Mouse (Mus musculus) forebrain, embryonic 11.5 days (tissue): Measurements from ENCODE around the gene Fam214a. TPM values are rescaled to one million over a fixed set of nuclear protein-coding genes. Genes with fewer than 3 reads are reported as not detected.

ENCODE experiments used
- ATAC-seq: fragments of 200-750 bp; cut with Nextera tagmentation; replicated peaks from 2 replicates; pipeline ENCODE4 v1.8.0; 2017; ENCODE audit warnings: moderate TSS enrichment; ENCODE audit not compliant: low FRiP score
- DNase-seq: peaks from one replicate; pipeline ENCODE4 v3.0.0-alpha.2; 2017; ENCODE audit warnings: low spot score
- H3K27ac ChIP-seq: fragments of 300-500 bp; sonication (generic); 2 replicates; pipeline ENCODE4 v1.5.1; 2014; ENCODE audit warnings: low read depth, low read length
- H3K27me3 ChIP-seq: fragments of 300-500 bp; sonication (generic); 2 replicates; pipeline ENCODE4 v1.6.1; 2014; ENCODE audit warnings: mild to moderate bottlenecking, low read length, mixed read lengths; ENCODE audit not compliant: control insufficient read depth, insufficient read depth
- H3K36me3 ChIP-seq: fragments of 300-500 bp; sonication (generic); 2 replicates; pipeline ENCODE4 v1.6.1; 2014; ENCODE audit warnings: mild to moderate bottlenecking, low read length, moderate library complexity, mixed read lengths; ENCODE audit not compliant: control insufficient read depth, insufficient read depth
- H3K4me1 ChIP-seq: fragments of 300-500 bp; sonication (generic); replicated peaks from 2 replicates; pipeline ENCODE4 v1.6.1; 2014; ENCODE audit warnings: low read length, mixed read lengths; ENCODE audit not compliant: control insufficient read depth, insufficient read depth
- H3K4me2 ChIP-seq: fragments of 300-500 bp; sonication (generic); 2 replicates; pipeline ENCODE4 v1.6.1; 2014; ENCODE audit warnings: low read depth, mild to moderate bottlenecking, low read length, moderate library complexity, mixed read lengths; ENCODE audit not compliant: severe bottlenecking
- H3K4me3 ChIP-seq: fragments of 300-500 bp; sonication (generic); 2 replicates; pipeline ENCODE4 v1.5.1; 2014; ENCODE audit warnings: low read depth, low read length
- H3K9ac ChIP-seq: fragments of 300-500 bp; sonication (generic); 2 replicates; pipeline ENCODE4 v1.6.1; 2014; ENCODE audit warnings: low read length
- H3K9me3 ChIP-seq: fragments of 300-500 bp; sonication (generic); 2 replicates; pipeline ENCODE4 v1.6.1; 2016; ENCODE audit warnings: low read length, mixed read lengths; ENCODE audit not compliant: control insufficient read depth
- WGBS: fragments of 180-500 bp; shearing (Covaris S2); extraction: QIAGEN DNeasy Blood & Tissue Kit; methylation state at CpG from one replicate; pipeline ENCODE4 v1.1.7; 2014; 5-methylcytosine and 5-hydroxymethylcytosine counted together
- polyA plus RNA-seq: library from polyadenylated mRNA; unstranded; fragments of >200 nt; fragmentation: Nextera tagmentation; extraction: Ambion mirVana; gene quantifications from 2 replicates; pipeline ENCODE4 v1.2.1, GENCODE M21; 2014

The Fam214a gene
- polyA plus RNA-seq, 1 experiment from 2014 or later = 18.3 TPM

DNA sequence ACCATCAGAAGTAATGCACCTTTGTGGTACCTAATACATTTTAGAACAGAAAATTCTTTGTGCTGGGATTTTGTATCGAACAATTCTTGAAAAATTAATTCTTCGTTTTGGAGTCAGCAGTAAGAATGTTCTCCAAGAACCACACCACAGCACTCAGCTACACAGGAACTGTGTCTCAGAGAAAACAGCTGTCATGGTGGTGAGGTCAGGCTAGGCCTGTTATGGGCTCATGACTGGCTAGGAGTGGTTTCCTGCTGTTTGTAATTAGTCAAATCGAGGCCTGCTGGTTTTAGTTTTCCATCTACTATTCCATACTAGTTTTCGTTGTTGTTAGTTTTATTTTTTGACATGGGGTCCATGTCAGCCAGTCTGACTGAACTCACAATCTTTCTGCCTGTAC, 67.9 kb downstream of the Fam214a start:
- DNase-seq (no peak), ATAC-seq (no peak)
- Histone ChIP-seq H3K36me3 (no peaks in the 10 kb centered on the region; the same call in 1 of the 2 replicates), H3K4me3 (no peak overlapping the region), H3K9me3 (no peaks in the 10 kb centered on the region), H3K27me3 (no peaks in the 10 kb centered on the region), H3K4me1 (no peaks in the 10 kb centered on the region), H3K27ac (no peak overlapping the region), H3K4me2 (no peak overlapping the region), H3K9ac (no peak overlapping the region)
- WGBS = 80% methylated on average over 4 of the region's 4 CpGs

GRCm38 (mm10) chr9:75022546-75022945, 69.9 kb downstream of the Fam214a start:
- 89% methylated on average over 7 of the region's 7 CpGs for WGBS
- DNase-seq (no peak), ATAC-seq (no peak)
- no peak overlapping the region for H3K4me2 ChIP-seq
- H3K9ac ChIP-seq = no peak overlapping the region
- no peaks in the 10 kb centered on the region for H3K9me3 ChIP-seq
- H3K4me3 ChIP-seq = no peak overlapping the region
- H3K27ac ChIP-seq = no peak overlapping the region
- no peaks in the 10 kb centered on the region for H3K4me1 ChIP-seq
- H3K27me3 ChIP-seq = no peaks in the 10 kb centered on the region
- no peaks in the 10 kb centered on the region; the same call in 1 of the 2 replicates for H3K36me3 ChIP-seq

- Histone ChIP-seq H3K27me3 (no peaks in the 10 kb centered on the region), H3K27ac (no peak overlapping the region), H3K9me3 (no peaks in the 10 kb centered on the region), H3K4me1 (no peaks in the 10 kb centered on the region), H3K9ac (no peak overlapping the region), H3K4me2 (no peak overlapping the region), H3K4me3 (no peak overlapping the region), H3K36me3 (no peaks in the 10 kb centered on the region; the same call in 1 of the 2 replicates)
- DNase-seq (no peak), ATAC-seq (no peak)
- 87% methylated on average over 5 of the region's 5 CpGs for whole genome bisulfite sequencing
These were observed 70.6 kb downstream of the Fam214a start for GRCm38 (mm10) chr9:75023150-75023894.

DNA sequence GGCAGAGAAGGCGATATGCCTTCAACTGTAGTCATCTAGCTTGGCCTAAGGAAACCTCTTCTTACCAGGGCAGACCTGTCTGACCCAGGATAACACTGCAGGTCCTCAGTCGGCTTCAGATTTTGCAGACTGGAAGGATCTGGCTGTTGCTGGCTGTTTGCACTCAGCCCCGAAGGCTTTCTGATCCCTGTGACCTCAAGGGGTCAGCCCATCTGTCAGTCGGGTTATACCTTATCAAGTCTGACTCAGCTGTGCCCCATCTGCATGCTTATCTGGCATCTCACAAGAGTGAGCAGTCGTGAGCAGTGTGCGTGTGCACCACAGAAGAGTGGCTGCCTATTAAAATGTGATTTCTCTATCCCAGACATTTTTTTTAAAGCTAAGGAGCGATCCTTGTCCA, 71.4 kb downstream of the Fam214a start:
- Histone ChIP-seq H3K9me3 (no peaks in the 10 kb centered on the region), H3K4me2 (no peak overlapping the region), H3K27ac (no peak overlapping the region), H3K4me3 (no peak overlapping the region), H3K9ac (no peak overlapping the region), H3K27me3 (no peaks in the 10 kb centered on the region), H3K4me1 (no peaks in the 10 kb centered on the region), H3K36me3 (no peaks in the 10 kb centered on the region; the same call in 1 of the 2 replicates)
- 65% methylated on average over 7 of the region's 7 CpGs for WGBS
- ATAC-seq (no peak), DNase-seq (no peak)

DNA sequence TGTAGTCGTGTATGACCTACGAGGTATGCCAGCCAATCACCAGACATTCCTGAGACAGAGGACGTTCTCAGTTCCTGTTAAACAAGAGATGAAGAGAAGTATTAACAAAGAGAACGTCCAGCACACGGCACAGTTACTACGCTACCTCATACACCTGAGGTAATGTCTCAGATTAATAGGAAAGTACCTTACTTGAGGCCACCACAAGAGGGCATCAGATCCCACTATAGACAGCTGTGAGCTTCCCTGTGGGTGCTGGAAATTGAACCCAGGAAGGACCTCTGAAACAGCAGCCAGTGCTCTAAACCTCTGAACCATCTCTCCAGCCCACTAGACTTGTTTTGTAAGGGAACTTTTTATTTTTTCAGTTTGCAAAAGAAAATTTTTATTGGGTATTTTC, 73.0 kb downstream of the Fam214a start:
- 69% methylated on average over 6 of the region's 6 CpGs for WGBS
- H3K4me3 ChIP-seq = no peak overlapping the region
- ATAC-seq (no peak), DNase-seq (no peak)
- H3K36me3 ChIP-seq = no peaks in the 10 kb centered on the region
- no peaks in the 10 kb centered on the region for H3K9me3 ChIP-seq
- H3K9ac ChIP-seq = no peak overlapping the region
- no peaks in the 10 kb centered on the region for H3K4me1 ChIP-seq
- no peak overlapping the region for H3K27ac ChIP-seq
- no peak overlapping the region for H3K4me2 ChIP-seq
- no peaks in the 10 kb centered on the region for H3K27me3 ChIP-seq

- ATAC-seq (no peak), DNase-seq (no peak)
- WGBS = 83% methylated on average over 1 of the region's 1 CpGs
- H3K4me1 ChIP-seq = no peaks in the 10 kb centered on the region
- H3K27me3 ChIP-seq = no peaks in the 10 kb centered on the region
- H3K9ac ChIP-seq = no peak overlapping the region
- H3K4me3 ChIP-seq = no peak overlapping the region
- H3K36me3 ChIP-seq = no peaks in the 10 kb centered on the region
- H3K9me3 ChIP-seq = no peaks in the 10 kb centered on the region
- H3K4me2 ChIP-seq = no peak overlapping the region
- no peak overlapping the region for H3K27ac ChIP-seq
These were observed 79.7 kb downstream of the Fam214a start for GRCm38 (mm10) chr9:75032408-75032807.

GRCm38 (mm10) chr9:75033141-75033540, 80.5 kb downstream of the Fam214a start:
- H3K9me3 ChIP-seq = no peaks in the 10 kb centered on the region
- H3K36me3 ChIP-seq = no peaks in the 10 kb centered on the region
- no peak overlapping the region for H3K4me2 ChIP-seq
- H3K4me1 ChIP-seq = no peaks in the 10 kb centered on the region
- no peak overlapping the region for H3K9ac ChIP-seq
- WGBS = 59% methylated on average over 7 of the region's 7 CpGs
- DNase-seq = no peak
- H3K27me3 ChIP-seq = no peaks in the 10 kb centered on the region
- H3K4me3 ChIP-seq = no peak overlapping the region
- H3K27ac ChIP-seq = no peak overlapping the region
- ATAC-seq = no peak

DNA sequence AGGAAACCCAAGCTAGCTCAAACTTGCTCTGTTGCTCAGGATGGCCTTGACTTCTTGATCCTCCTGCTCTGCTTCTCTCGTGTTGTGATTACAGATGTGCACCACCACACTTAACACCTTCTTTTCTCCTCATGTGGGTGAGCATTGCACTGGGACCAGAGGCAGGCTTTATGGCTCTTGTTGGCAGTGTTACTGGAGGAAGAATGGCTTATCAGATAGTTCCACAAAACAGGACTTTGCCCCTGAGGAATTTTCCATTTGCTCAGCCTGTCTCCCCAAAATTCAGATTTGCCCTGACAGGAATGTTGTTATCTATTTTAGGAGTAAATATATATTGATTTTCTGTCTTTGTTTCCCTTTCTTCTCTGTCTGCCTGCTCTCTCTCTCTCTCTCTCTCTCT, 82.0 kb downstream of the Fam214a start:
- WGBS = 60% methylated on average over 1 of the region's 1 CpGs
- ATAC-seq (no peak), DNase-seq (no peak)
- no peak overlapping the region for H3K4me3 ChIP-seq
- H3K9ac ChIP-seq = no peak overlapping the region
- no peak overlapping the region for H3K4me2 ChIP-seq
- peaks cover 3% of the 10 kb centered on the region; the same call in 1 of the 2 replicates for H3K4me1 ChIP-seq
- no peak overlapping the region for H3K27ac ChIP-seq
- no peaks in the 10 kb centered on the region for H3K36me3 ChIP-seq
- no peaks in the 10 kb centered on the region for H3K9me3 ChIP-seq
- no peaks in the 10 kb centered on the region for H3K27me3 ChIP-seq

DNA sequence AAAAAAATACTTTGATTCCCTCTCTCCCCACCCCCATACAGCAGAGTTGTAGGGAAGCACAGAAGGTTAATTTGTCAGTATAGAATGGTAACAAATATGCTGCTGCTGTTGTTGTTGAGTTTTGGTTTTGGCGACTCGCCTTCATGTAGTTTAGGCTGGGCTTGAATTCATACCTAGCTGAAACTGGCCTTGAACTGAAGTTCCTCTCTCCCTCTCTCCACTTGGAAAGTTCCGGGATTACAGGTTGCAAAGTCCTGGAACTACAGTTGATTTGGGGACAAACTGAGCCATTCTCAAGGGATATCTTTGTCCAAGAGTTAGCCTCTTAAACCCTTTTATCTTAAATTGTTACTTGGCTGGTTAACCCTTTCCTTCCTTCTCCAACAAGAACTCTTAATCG, 83.3 kb downstream of the Fam214a start:
- ATAC-seq (no peak), DNase-seq (no peak)
- Histone ChIP-seq H3K9ac (no peak overlapping the region), H3K27ac (no peak overlapping the region), H3K4me3 (no peak overlapping the region), H3K4me2 (no peak overlapping the region), H3K4me1 (peaks cover 3% of the 10 kb centered on the region; the same call in 1 of the 2 replicates), H3K36me3 (no peaks in the 10 kb centered on the region), H3K27me3 (no peaks in the 10 kb centered on the region), H3K9me3 (no peaks in the 10 kb centered on the region)
- 79% methylated on average over 4 of the region's 4 CpGs for WGBS
